Mouse (Mus musculus): ENCODE measurements around the gene Ybx3.

The Ybx3 gene

GRCm38 (mm10) chr6:131388040-131389021, at the start of gene Ybx3:
Gene Ybx3, minus strand, starts transcription at chr6:131388476.
- peak; percentile 94 for DNase-seq

GRCm38 (mm10) chr6:131436626-131437025, 48.4 kb upstream of the Ybx3 start:
- DNase-seq, result no peak

GRCm38 (mm10) chr6:131434088-131434487, 45.8 kb upstream of the Ybx3 start:
- DNase-seq, result no peak

- DNase-seq, result peak; percentile 56
Observed at GRCm38 (mm10) chr6:131433153-131434048, 45.1 kb upstream of the Ybx3 start.

GRCm38 (mm10) chr6:131421572-131421971, 33.3 kb upstream of the Ybx3 start:
- DNase-seq, result no peak

GRCm38 (mm10) chr6:131419614-131420013, 31.3 kb upstream of the Ybx3 start:
- DNase-seq, result no peak

- DNase-seq, result peak; percentile 20
Observed at GRCm38 (mm10) chr6:131418770-131419169, 30.5 kb upstream of the Ybx3 start.

GRCm38 (mm10) chr6:131411116-131411843, 23.0 kb upstream of the Ybx3 start:
- no peak for DNase-seq

- no peak for DNase-seq
Observed at GRCm38 (mm10) chr6:131406957-131407356, 18.7 kb upstream of the Ybx3 start.

GRCm38 (mm10) chr6:131405896-131406295, 17.6 kb upstream of the Ybx3 start:
- no peak for DNase-seq

GRCm38 (mm10) chr6:131405174-131405573, 16.9 kb upstream of the Ybx3 start:
- no peak for DNase-seq

GRCm38 (mm10) chr6:131404260-131404659, 16.0 kb upstream of the Ybx3 start:
- DNase-seq, result no peak

GRCm38 (mm10) chr6:131403036-131403435, 14.8 kb upstream of the Ybx3 start:
- DNase-seq, result no peak

GRCm38 (mm10) chr6:131402606-131403005, 14.3 kb upstream of the Ybx3 start:
- no peak for DNase-seq

GRCm38 (mm10) chr6:131401259-131401658, 13.0 kb upstream of the Ybx3 start:
- DNase-seq, result no peak

GRCm38 (mm10) chr6:131396650-131397049, 8.4 kb upstream of the Ybx3 start:
- no peak for DNase-seq

GRCm38 (mm10) chr6:131393873-131394660, 5.8 kb upstream of the Ybx3 start:
- DNase-seq, result no peak

GRCm38 (mm10) chr6:131387221-131388039, 846 bp downstream of the Ybx3 start:
- DNase-seq, result peak; percentile 64

GRCm38 (mm10) chr6:131386416-131387019, 1.8 kb downstream of the Ybx3 start:
- no peak for DNase-seq

GRCm38 (mm10) chr6:131385469-131385868, 2.8 kb downstream of the Ybx3 start:
- no peak for DNase-seq
